Mouse (Mus musculus) heart, postnatal 0 days (tissue): ENCODE data around the gene Sumf1. TPM values are rescaled to one million over a fixed set of nuclear protein-coding genes. Genes with fewer than 3 reads are reported as not detected.

Experiments
- ATAC-seq: fragments of 200-750 bp; cut with Nextera tagmentation; 2 replicates; pipeline ENCODE4 v1.8.0; 2017; ENCODE audit warnings: low read depth, moderate number of reproducible peaks, moderate library complexity; ENCODE audit not compliant: insufficient read depth
- DNase-seq: peaks from one replicate; pipeline ENCODE4 v3.0.0-alpha.2; 2016; ENCODE audit warnings: low spot score
- H3K27ac ChIP-seq: fragments of 300-500 bp; sonication (generic); 2 replicates; pipeline ENCODE4 v1.5.1; 2014; ENCODE audit warnings: low read depth, mild to moderate bottlenecking
- H3K27me3 ChIP-seq: fragments of 300-500 bp; sonication (generic); 2 replicates; pipeline ENCODE4 v1.6.1; 2014; ENCODE audit warnings: low read length, mixed read lengths; ENCODE audit not compliant: control insufficient read depth, insufficient read depth
- H3K36me3 ChIP-seq: fragments of 300-500 bp; sonication (generic); replicated peaks from 2 replicates; pipeline ENCODE4 v1.6.1; 2014; ENCODE audit warnings: low read length, mixed read lengths; ENCODE audit not compliant: control insufficient read depth, insufficient read depth
- H3K4me1 ChIP-seq: fragments of 300-500 bp; sonication (generic); 2 replicates; pipeline ENCODE4 v1.6.1; 2014; ENCODE audit warnings: antibody characterized with exemption; ENCODE audit not compliant: control insufficient read depth, insufficient read depth
- H3K4me2 ChIP-seq: fragments of 300-500 bp; sonication (generic); 2 replicates; pipeline ENCODE4 v1.6.1; 2014; ENCODE audit warnings: low read depth, mild to moderate bottlenecking, low read length, moderate library complexity
- H3K4me3 ChIP-seq: fragments of 300-500 bp; sonication (generic); 2 replicates; pipeline ENCODE4 v1.5.1; 2014; ENCODE audit warnings: low read depth, low read length
- H3K9ac ChIP-seq: fragments of 300-500 bp; sonication (generic); replicated peaks from 2 replicates; pipeline ENCODE4 v1.6.1; 2014; ENCODE audit warnings: low read depth, low read length, mixed read lengths
- H3K9me3 ChIP-seq: fragments of 300-500 bp; sonication (generic); replicated peaks from 2 replicates; pipeline ENCODE4 v1.6.1; 2016; ENCODE audit warnings: low read length; ENCODE audit not compliant: control insufficient read depth
- CTCF ChIP-seq: IDR thresholded peaks from 2 replicates; pipeline ENCODE4 v1.5.1; 2016; ENCODE audit warnings: antibody characterized with exemption, control low read depth, low read depth
- EP300 ChIP-seq: IDR thresholded peaks from 2 replicates; pipeline ENCODE4 v1.6.1; 2016; ENCODE audit warnings: antibody characterized with exemption, low read depth
- WGBS: fragments of 180-500 bp; shearing (Covaris S2); extraction: QIAGEN DNeasy Blood & Tissue Kit; methylation state at CpG from one replicate; pipeline ENCODE4 v1.1.7; 2014; 5-methylcytosine and 5-hydroxymethylcytosine counted together
- polyA plus RNA-seq: library from polyadenylated mRNA; unstranded; fragments of >200 nt; fragmentation: Nextera tagmentation; extraction: Ambion mirVana; gene quantifications from 2 replicates; pipeline ENCODE4 v1.2.1, GENCODE M21; 2015
- total RNA-seq: library from RNA; depleted of rRNA; stranded (reverse); fragments of >200 nt; gene quantifications from 2 replicates; pipeline ENCODE4 v1.2.3, GENCODE M21; 2014; ENCODE audit warnings: low replicate concordance

The Sumf1 gene
- total and polyA plus RNA-seq, 2 experiments from 2014 or later, result 19.7 to 29.5 TPM

DNA sequence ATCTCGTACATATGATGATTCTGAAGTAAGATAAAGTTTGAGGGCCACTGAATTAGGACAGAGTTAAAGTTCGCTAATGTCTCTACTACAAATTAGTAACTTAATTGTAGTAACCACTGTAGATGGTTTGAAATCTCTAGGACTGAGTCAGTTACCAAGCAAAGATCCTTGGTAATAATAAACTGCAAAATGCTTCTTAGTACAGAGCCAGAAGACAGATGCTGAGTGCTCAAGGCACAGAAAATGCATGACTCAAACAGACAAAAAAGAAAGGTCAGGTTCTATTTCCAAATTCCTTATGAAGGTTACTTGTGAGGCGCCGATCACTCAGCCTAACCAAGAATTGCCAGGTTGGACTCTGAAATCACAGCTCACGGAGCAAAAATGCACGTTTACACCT, 67.5 kb downstream of the Sumf1 start:
- no peak for DNase-seq
- 0 out of 2 replicates have a peak, but pooled peaks cover 3% of the 10 kb centered on the region for H3K36me3 ChIP-seq
- H3K4me3 ChIP-seq, result no peak overlapping the region
- no peak overlapping the region for H3K27ac ChIP-seq
- WGBS, result 90% methylated on average over 6 of the region's 6 CpGs
- no peak overlapping the region for H3K4me2 ChIP-seq
- no peak for ATAC-seq
- no peak overlapping the region for H3K9ac ChIP-seq
- no peaks in the 10 kb centered on the region for H3K9me3 ChIP-seq
- no peaks in the 10 kb centered on the region for H3K27me3 ChIP-seq
- H3K4me1 ChIP-seq, result no peaks in the 10 kb centered on the region
- no peak for TF ChIP-seq EP300
- TF ChIP-seq CTCF, result no peak

DNA sequence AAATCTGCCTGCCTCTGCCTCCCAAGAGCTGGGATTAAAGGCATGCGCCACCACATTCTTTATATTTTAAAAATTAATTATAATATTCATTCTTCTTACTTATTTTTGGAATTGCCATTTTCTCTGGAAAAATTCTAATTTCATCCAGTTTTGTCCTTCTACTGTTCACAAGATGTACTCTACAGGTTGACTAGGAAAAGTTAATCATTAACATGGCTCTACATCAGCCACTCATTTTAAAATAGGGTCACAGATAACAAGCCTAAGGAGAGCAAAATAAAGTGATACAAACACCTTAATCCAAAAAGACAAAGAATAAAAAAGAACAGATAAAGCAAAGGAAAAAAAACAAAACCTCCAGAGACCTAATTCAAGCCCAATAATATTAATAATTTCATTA, 70.4 kb downstream of the Sumf1 start:
- Histone ChIP-seq H3K4me3 (no peak overlapping the region), H3K36me3 (0 out of 2 replicates have a peak, but pooled peaks cover 3% of the 10 kb centered on the region), H3K4me2 (no peak overlapping the region), H3K27ac (no peak overlapping the region), H3K27me3 (no peaks in the 10 kb centered on the region), H3K4me1 (peaks cover 23% of the 10 kb centered on the region), H3K9ac (no peak overlapping the region), H3K9me3 (no peaks in the 10 kb centered on the region)
- 91% methylated on average over 1 of the region's 1 CpGs for WGBS
- TF ChIP-seq CTCF (no peak), EP300 (no peak)
- no peak for DNase-seq
- ATAC-seq, result no peak

DNA sequence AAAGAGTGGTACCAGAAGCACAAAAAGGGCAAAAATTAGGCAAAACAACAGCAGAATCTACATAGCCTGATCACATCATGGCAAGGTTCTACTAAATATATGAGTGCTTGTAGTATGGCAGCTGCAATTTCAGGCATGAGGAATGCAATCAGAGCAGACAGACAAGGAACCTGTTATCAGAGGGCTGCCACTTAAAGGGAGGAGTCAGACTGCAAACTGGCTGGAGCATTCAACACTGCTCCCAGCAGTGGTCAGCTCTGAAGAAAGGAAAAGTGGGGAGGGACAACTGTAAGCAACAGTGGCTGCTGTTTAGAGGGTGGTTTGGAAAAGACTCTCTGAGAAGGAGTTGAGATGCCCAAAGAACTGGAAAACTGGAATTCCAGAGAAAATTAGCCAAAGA, 73.7 kb downstream of the Sumf1 start:
- no peaks in the 10 kb centered on the region for H3K27me3 ChIP-seq
- TF ChIP-seq EP300, result no peak
- no peak for TF ChIP-seq CTCF
- DNase-seq, result peak; percentile 31
- 0 out of 2 replicates have a peak, but pooled peaks cover 6% of the 10 kb centered on the region for H3K36me3 ChIP-seq
- no peak overlapping the region for H3K4me2 ChIP-seq
- peak overlapping the region; percentile 48 for H3K27ac ChIP-seq
- no peak for ATAC-seq
- no peak overlapping the region for H3K4me3 ChIP-seq
- H3K4me1 ChIP-seq, result peaks cover 29% of the 10 kb centered on the region
- H3K9ac ChIP-seq, result no peak overlapping the region
- no peaks in the 10 kb centered on the region for H3K9me3 ChIP-seq

DNA sequence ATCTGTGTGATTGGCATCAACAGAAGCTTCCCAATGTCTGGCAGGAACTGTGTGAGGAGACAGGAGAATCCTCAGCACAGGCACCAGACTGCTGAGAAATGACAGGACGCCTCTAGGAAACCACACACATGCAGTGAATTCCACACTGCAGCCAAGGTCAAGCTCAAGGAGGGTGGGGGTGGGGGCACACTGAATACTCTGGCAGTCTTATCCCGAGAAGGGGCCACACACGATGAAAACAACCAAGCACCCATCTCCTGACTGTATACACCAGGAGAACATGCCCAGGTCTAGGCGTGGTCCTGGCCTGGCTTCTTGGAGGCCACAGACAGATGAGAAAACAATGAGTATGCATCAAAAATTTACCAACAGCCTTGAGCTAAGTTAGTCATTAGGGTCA, 75.0 kb downstream of the Sumf1 start:
- H3K9me3 ChIP-seq, result no peaks in the 10 kb centered on the region
- no peak overlapping the region for H3K4me3 ChIP-seq
- H3K4me1 ChIP-seq, result peaks cover 29% of the 10 kb centered on the region
- no peak; the same call in 1 of the 2 replicates for TF ChIP-seq CTCF
- TF ChIP-seq EP300, result no peak
- H3K9ac ChIP-seq, result no peak overlapping the region
- peak overlapping the region; percentile 4; the same call in 1 of the 2 replicates for H3K27ac ChIP-seq
- DNase-seq (peak; percentile 15), ATAC-seq (peak; percentile 49; the same call in 1 of the 2 replicates)
- H3K36me3 ChIP-seq, result 0 out of 2 replicates have a peak, but pooled peaks cover 6% of the 10 kb centered on the region
- 29% methylated on average over 4 of the region's 4 CpGs for WGBS
- no peaks in the 10 kb centered on the region for H3K27me3 ChIP-seq
- no peak overlapping the region for H3K4me2 ChIP-seq

DNA sequence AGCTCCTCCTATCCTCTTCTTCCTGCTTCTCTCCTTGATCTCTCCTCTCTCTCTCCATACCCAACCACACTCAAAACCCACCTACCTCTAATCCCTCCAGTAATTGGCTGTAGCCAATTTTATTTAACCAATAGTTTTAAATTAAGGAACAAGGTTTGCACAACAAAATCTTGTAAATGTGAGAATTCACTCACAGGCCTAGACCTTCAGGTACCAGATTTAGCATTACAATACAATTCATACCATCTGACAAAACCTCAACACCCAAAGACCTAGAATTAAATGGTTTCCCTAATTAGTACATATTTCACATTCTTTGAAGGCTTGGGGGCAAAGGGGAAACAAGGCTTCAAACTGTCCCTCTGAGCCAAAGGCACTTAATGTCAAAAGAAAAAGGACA, 78.0 kb downstream of the Sumf1 start:
- H3K4me3 ChIP-seq, result no peak overlapping the region
- no peak overlapping the region for H3K4me2 ChIP-seq
- H3K27me3 ChIP-seq, result no peaks in the 10 kb centered on the region
- no peak overlapping the region for H3K9ac ChIP-seq
- H3K9me3 ChIP-seq, result no peaks in the 10 kb centered on the region
- peaks cover 43% of the 10 kb centered on the region for H3K4me1 ChIP-seq
- no peak overlapping the region for H3K27ac ChIP-seq
- ATAC-seq (no peak), DNase-seq (no peak)
- 0 out of 2 replicates have a peak, but pooled peaks cover 6% of the 10 kb centered on the region for H3K36me3 ChIP-seq
- TF ChIP-seq CTCF, result no peak
